In genomic region chr4:98103337-98103666, GRCm38 (mm10) we compare ENCODE assay signal across 14 mouse cellular contexts.
DNase-seq lines count a peak whose midpoint lies in the region; ATAC-seq and TF ChIP-seq lines count a peak whose summit lies in the region.
"Had no signal": no experiment of that assay in that cellular context is flagged by ENCODE, and none has a peak within 500 bp of the region (broad histone marks: within the 10 kb centered on the region; RNA-seq: fewer than 3 reads in every experiment).

No protein-coding gene starts in this region.

- no peak for TF ChIP-seq POLR2A in heart, adult 2 months (IDR thresholded peaks at IDR 0.05; ENCODE audit: insufficient read depth, low read depth, low read length)

- H3K4me2 ChIP-seq in forebrain, embryonic 15.5 days (replicated peaks): peak overlapping the region; percentile 36
- no peak overlapping the region; the same call in 1 of the 2 replicates for H3K4me2 ChIP-seq in limb, embryonic 13.5 days (replicated peaks)
- H3K4me2 ChIP-seq: liver, embryonic 13.5 days had no signal

- H3K27ac ChIP-seq in heart, adult 2 months: peak overlapping the region; percentile 91
- H3K27ac ChIP-seq in forebrain, embryonic 15.5 days (replicated peaks): peak overlapping the region; percentile 85
- H3K27ac ChIP-seq in limb, embryonic 13.5 days: peak overlapping the region; percentile 63
- H3K27ac ChIP-seq: liver, embryonic 13.5 days had no signal

- no peak overlapping the region for H3K9ac ChIP-seq in heart, adult 2 months (ENCODE audit: low read depth, low read length)
- 0 out of 2 replicates have a peak overlapping the region, but pooled peaks have one; percentile 8 for H3K9ac ChIP-seq in forebrain, embryonic 15.5 days (replicated peaks)
- no peak overlapping the region for H3K9ac ChIP-seq in limb, embryonic 13.5 days
- H3K9ac ChIP-seq: liver, embryonic 13.5 days had no signal

- H3K79me2 ChIP-seq in heart, adult 2 months (replicated peaks; ENCODE audit: control insufficient read depth, insufficient read depth, low read length): no peaks in the 10 kb centered on the region

- TF ChIP-seq CTCF in heart, adult 2 months (IDR thresholded peaks at IDR 0.05): no peak

- H3K9me3 ChIP-seq in forebrain, embryonic 15.5 days: no peaks in the 10 kb centered on the region
- H3K9me3 ChIP-seq in limb, embryonic 13.5 days: no peaks in the 10 kb centered on the region
- H3K9me3 ChIP-seq: liver, embryonic 13.5 days had no signal

- no peaks in the 10 kb centered on the region for H3K27me3 ChIP-seq in heart, adult 2 months (ENCODE audit: control insufficient read depth, insufficient read depth, low read length)
- no peaks in the 10 kb centered on the region for H3K27me3 ChIP-seq in forebrain, embryonic 15.5 days
- no peaks in the 10 kb centered on the region for H3K27me3 ChIP-seq in limb, embryonic 13.5 days

- intact Hi-C loops in heart, adult 2 months (cut with DNase I): no loop called here

- no peak for DNase-seq in heart, adult 2 months
- DNase-seq in heart, adult 8-10 months (ENCODE audit: low spot score): no peak
- DNase-seq in adipocyte (ENCODE audit: low spot score): peak; percentile 36
- no peak for DNase-seq in layer of hippocampus, adult 8-10 months (ENCODE audit: low spot score in 2 of 2)
- no peak for DNase-seq in spleen, postnatal 4 days (ENCODE audit: low spot score in 2 of 2)
- DNase-seq: cerebellum, postnatal 25 days; gastrocnemius, postnatal 10 days; heart, postnatal 36 days; liver, embryonic 13.5 days; thymus, postnatal 14 days had no signal

- 36% methylated on average over 2 of the region's 2 CpGs for WGBS in heart, adult 2 months
- WGBS in forebrain, embryonic 15.5 days: 8% methylated on average over 2 of the region's 2 CpGs
- 14% methylated on average over 2 of the region's 2 CpGs for WGBS in limb, embryonic 13.5 days

- TF ChIP-seq EP300 in heart, adult 2 months (IDR thresholded peaks at IDR 0.05; ENCODE audit: insufficient read depth, low read depth, low read length): no peak

- no peak overlapping the region for H3K4me3 ChIP-seq in heart, adult 2 months
- H3K4me3 ChIP-seq in forebrain, embryonic 15.5 days: 0 out of 2 replicates have a peak overlapping the region, but pooled peaks have one; percentile 30
- H3K4me3 ChIP-seq in limb, embryonic 13.5 days: no peak overlapping the region
- H3K4me3 ChIP-seq: erythroblast, embryonic 14.5 days; liver, embryonic 13.5 days had no signal

- H3K36me3 ChIP-seq in heart, adult 2 months (ENCODE audit: control insufficient read depth, insufficient read depth, low read length): peaks cover 32% of the 10 kb centered on the region
- no peaks in the 10 kb centered on the region for H3K36me3 ChIP-seq in forebrain, embryonic 15.5 days
- no peaks in the 10 kb centered on the region; the same call in none of the 2 replicates for H3K36me3 ChIP-seq in limb, embryonic 13.5 days
- H3K36me3 ChIP-seq: liver, embryonic 13.5 days had no signal

- ATAC-seq in forebrain, embryonic 15.5 days (replicated peaks): peak; percentile 18; the same call in 1 of the 2 replicates
- ATAC-seq in limb, embryonic 13.5 days (ENCODE audit: low FRiP score, low read depth): no peak
- ATAC-seq in inflammation-experienced regulatory T-cells, adult 6 months: no peak

- peaks cover 38% of the 10 kb centered on the region for H3K4me1 ChIP-seq in heart, adult 2 months (ENCODE audit: control insufficient read depth, insufficient read depth, low read length)
- peaks cover 88% of the 10 kb centered on the region for H3K4me1 ChIP-seq in forebrain, embryonic 15.5 days
- peaks cover 96% of the 10 kb centered on the region for H3K4me1 ChIP-seq in limb, embryonic 13.5 days
